Mouse (Mus musculus): ENCODE data around the gene Rsf1. TPM values are rescaled to one million over a fixed set of nuclear protein-coding genes. Genes with fewer than 3 reads are reported as not detected.

Gene Rsf1
- polyA plus RNA-seq, 1 experiment from 2014 or later, result 29.4 TPM

DNA sequence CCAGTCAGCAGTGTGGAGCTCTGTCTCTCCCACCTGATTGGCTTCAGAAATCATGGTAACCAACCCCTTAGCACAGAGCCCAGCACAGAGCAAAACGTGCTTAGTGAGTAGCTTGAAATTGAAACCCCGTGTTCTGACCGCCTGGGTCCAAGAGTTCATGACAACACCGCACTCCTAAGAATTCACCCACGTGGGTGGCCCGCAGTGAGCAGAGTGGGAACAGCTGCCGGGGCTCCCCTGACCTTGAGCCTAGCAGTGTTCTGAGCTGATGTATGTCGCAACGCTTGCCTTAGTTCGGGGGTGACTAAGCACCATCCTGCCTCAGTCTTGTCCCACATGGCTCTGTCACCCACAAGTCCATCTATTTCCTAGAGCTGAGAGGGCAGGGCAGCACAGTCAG lies 161.3 kb downstream of the Rsf1 start:
- H3K9me3 ChIP-seq (ENCODE audit: control insufficient read depth, low read length), result no peaks in the 10 kb centered on the region
- WGBS, result 54% methylated on average over 10 of the region's 10 CpGs
- H3K9ac ChIP-seq, result no peak overlapping the region
- no peak overlapping the region for H3K27ac ChIP-seq
- H3K4me1 ChIP-seq (replicated peaks; ENCODE audit: control insufficient read depth, insufficient read depth, low read length), result 0 out of 2 replicates have a peak, but pooled peaks cover 5% of the 10 kb centered on the region
- DNase-seq (ENCODE audit: low spot score) (no peak), ATAC-seq (ENCODE audit: low FRiP score) (no peak)
- H3K4me3 ChIP-seq (replicated peaks; ENCODE audit: low read length), result no peak overlapping the region
- no peaks in the 10 kb centered on the region for H3K36me3 ChIP-seq (replicated peaks; ENCODE audit: control insufficient read depth, insufficient read depth)
- no peak overlapping the region for H3K4me2 ChIP-seq (replicated peaks)
- H3K27me3 ChIP-seq (ENCODE audit: control insufficient read depth, insufficient read depth, low read length), result no peaks in the 10 kb centered on the region

- Histone ChIP-seq H3K27ac (no peak overlapping the region), H3K4me3 (replicated peaks; ENCODE audit: low read length) (no peak overlapping the region), H3K36me3 (replicated peaks; ENCODE audit: control insufficient read depth, insufficient read depth) (no peaks in the 10 kb centered on the region), H3K9ac (no peak overlapping the region), H3K27me3 (ENCODE audit: control insufficient read depth, insufficient read depth, low read length) (no peaks in the 10 kb centered on the region), H3K4me1 (replicated peaks; ENCODE audit: control insufficient read depth, insufficient read depth, low read length) (0 out of 2 replicates have a peak, but pooled peaks cover 4% of the 10 kb centered on the region), H3K4me2 (replicated peaks) (no peak overlapping the region), H3K9me3 (ENCODE audit: control insufficient read depth, low read length) (no peaks in the 10 kb centered on the region)
- WGBS, result 19% methylated on average over 1 of the region's 1 CpGs
- no peak for DNase-seq (ENCODE audit: low spot score)
- ATAC-seq (ENCODE audit: low FRiP score), result no peak
Measured at GRCm38 (mm10) chr7:97741756-97742291, 162.1 kb downstream of the Rsf1 start.

Other genes with a start within 250 kb of the Rsf1 start
- gene Usp35, start 247.9 kb upstream of the Rsf1 start, polyA plus RNA-seq (2014; fragmentation: Nextera tagmentation; extraction: Ambion mirVana), result 3.8 and 4.1 TPM in 2 replicates
- gene Kctd21, start 247.6 kb upstream of the Rsf1 start, polyA plus RNA-seq (2014; fragmentation: Nextera tagmentation; extraction: Ambion mirVana), result 7.1 and 9.3 TPM in 2 replicates
- gene Alg8, start 208.3 kb upstream of the Rsf1 start, polyA plus RNA-seq (2014; fragmentation: Nextera tagmentation; extraction: Ambion mirVana), result 10.4 and 11.1 TPM in 2 replicates
- gene Ndufc2, start 179.9 kb upstream of the Rsf1 start, polyA plus RNA-seq (2014; fragmentation: Nextera tagmentation; extraction: Ambion mirVana), result 499 and 550 TPM in 2 replicates
- gene Thrsp, start 162.2 kb upstream of the Rsf1 start, polyA plus RNA-seq (2014; fragmentation: Nextera tagmentation; extraction: Ambion mirVana), result 1.8 and 2.2 TPM in 2 replicates
- 0.90 and 1.5 TPM in 2 replicates for gene Kctd14, start 128.6 kb upstream of the Rsf1 start, polyA plus RNA-seq (2014; fragmentation: Nextera tagmentation; extraction: Ambion mirVana)
- 42.8 and 50.3 TPM in 2 replicates for gene Ints4, start 98.9 kb upstream of the Rsf1 start, polyA plus RNA-seq (2014; fragmentation: Nextera tagmentation; extraction: Ambion mirVana)
- gene Aamdc, start 392 bp upstream of the Rsf1 start, polyA plus RNA-seq (2014; fragmentation: Nextera tagmentation; extraction: Ambion mirVana), result 43.8 and 51.5 TPM in 2 replicates
- gene Clns1a, start 116.7 kb downstream of the Rsf1 start, polyA plus RNA-seq (2014; fragmentation: Nextera tagmentation; extraction: Ambion mirVana), result 189 and 192 TPM in 2 replicates
- gene Aqp11, start 158.4 kb downstream of the Rsf1 start, polyA plus RNA-seq (2014; fragmentation: Nextera tagmentation; extraction: Ambion mirVana), result 21.6 and 22.0 TPM in 2 replicates
- gene Pak1, start 208.7 kb downstream of the Rsf1 start, polyA plus RNA-seq (2014; fragmentation: Nextera tagmentation; extraction: Ambion mirVana), result 152 and 160 TPM in 2 replicates